Mouse (Mus musculus): ENCODE data around the gene Cacna2d3. TPM values are rescaled to one million over a fixed set of nuclear protein-coding genes. Genes with fewer than 3 reads are reported as not detected.

The Cacna2d3 gene
- polyA plus RNA-seq, 1 experiment from 2014 or later = 0.54 TPM

DNA sequence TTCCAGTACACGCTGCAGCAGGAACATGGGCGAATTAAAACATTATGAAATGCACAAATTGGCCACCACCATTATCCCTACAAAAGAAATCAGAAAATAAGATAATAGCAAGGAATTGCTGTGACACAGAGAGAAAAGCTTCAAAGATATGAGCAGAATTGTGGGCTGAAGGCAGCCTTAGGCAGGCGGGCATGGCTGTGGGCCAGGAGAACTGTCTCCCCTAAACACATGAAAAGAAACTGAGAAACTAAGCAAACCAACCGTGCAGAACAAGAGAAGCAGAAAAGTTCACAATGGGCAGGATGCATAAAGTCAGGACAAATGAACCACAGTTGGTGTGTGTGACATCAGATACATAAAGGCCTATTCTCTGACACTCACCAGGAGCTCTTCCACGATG lies 51.8 kb downstream of the Cacna2d3 start:
- Histone ChIP-seq H3K4me3 (ENCODE audit: low read length) (no peak overlapping the region), H3K36me3 (ENCODE audit: control insufficient read depth, insufficient read depth) (no peaks in the 10 kb centered on the region), H3K4me2 (ENCODE audit: low read depth, low read length) (no peak overlapping the region), H3K27me3 (ENCODE audit: control insufficient read depth, insufficient read depth, low read length) (no peaks in the 10 kb centered on the region), H3K4me1 (ENCODE audit: control insufficient read depth, insufficient read depth, low read length) (no peaks in the 10 kb centered on the region), H3K27ac (ENCODE audit: low read length) (no peak overlapping the region), H3K9ac (ENCODE audit: low read length) (no peak overlapping the region), H3K9me3 (replicated peaks; ENCODE audit: control insufficient read depth, low read length) (no peaks in the 10 kb centered on the region)
- 72% methylated on average over 5 of the region's 5 CpGs for WGBS
- ATAC-seq (replicated peaks; ENCODE audit: extremely low read depth, insufficient read depth, low FRiP score) = no peak

DNA sequence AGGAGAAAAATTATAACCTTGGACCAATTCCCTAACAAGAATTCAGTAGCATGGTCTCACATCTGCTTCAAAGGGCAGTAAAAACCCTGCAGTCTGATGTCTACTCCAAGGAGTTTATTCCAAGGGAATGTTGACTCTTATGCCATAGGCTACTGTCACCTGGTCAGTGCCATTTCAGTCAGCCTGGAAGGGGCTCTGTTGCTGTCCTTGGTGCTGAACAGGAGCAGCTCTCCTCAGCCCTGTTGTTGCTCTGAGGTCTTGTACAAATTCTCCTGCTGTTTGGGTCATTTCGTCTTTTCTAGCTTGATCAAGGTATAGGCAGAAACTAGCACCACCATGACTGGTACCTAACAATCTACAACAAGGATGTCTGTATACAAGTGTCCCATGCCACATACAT lies 64.7 kb downstream of the Cacna2d3 start:
- WGBS = 35% methylated on average over 1 of the region's 1 CpGs
- ATAC-seq (replicated peaks; ENCODE audit: extremely low read depth, insufficient read depth, low FRiP score) = no peak

GRCm38 (mm10) chr14:29650591-29650990 lies 71.1 kb downstream of the Cacna2d3 start:
- H3K9ac ChIP-seq (ENCODE audit: low read length) = no peak overlapping the region
- H3K27ac ChIP-seq (ENCODE audit: low read length) = no peak overlapping the region
- no peak for ATAC-seq (replicated peaks; ENCODE audit: extremely low read depth, insufficient read depth, low FRiP score)
- H3K9me3 ChIP-seq (replicated peaks; ENCODE audit: control insufficient read depth, low read length) = no peaks in the 10 kb centered on the region
- H3K4me1 ChIP-seq (ENCODE audit: control insufficient read depth, insufficient read depth, low read length) = no peaks in the 10 kb centered on the region
- WGBS = 68% methylated on average over 5 of the region's 5 CpGs
- no peaks in the 10 kb centered on the region for H3K36me3 ChIP-seq (ENCODE audit: control insufficient read depth, insufficient read depth)
- no peak overlapping the region for H3K4me3 ChIP-seq (ENCODE audit: low read length)
- H3K4me2 ChIP-seq (ENCODE audit: low read depth, low read length) = no peak overlapping the region
- no peaks in the 10 kb centered on the region for H3K27me3 ChIP-seq (ENCODE audit: control insufficient read depth, insufficient read depth, low read length)

More for the DNA sequence above, 64.7 kb downstream of the Cacna2d3 start:
- Histone ChIP-seq H3K4me2 (ENCODE audit: low read depth, low read length) (no peak overlapping the region), H3K4me1 (ENCODE audit: control insufficient read depth, insufficient read depth, low read length) (no peaks in the 10 kb centered on the region), H3K4me3 (ENCODE audit: low read length) (no peak overlapping the region), H3K36me3 (ENCODE audit: control insufficient read depth, insufficient read depth) (no peaks in the 10 kb centered on the region), H3K9ac (ENCODE audit: low read length) (no peak overlapping the region), H3K27ac (ENCODE audit: low read length) (no peak overlapping the region), H3K9me3 (replicated peaks; ENCODE audit: control insufficient read depth, low read length) (no peaks in the 10 kb centered on the region), H3K27me3 (ENCODE audit: control insufficient read depth, insufficient read depth, low read length) (no peaks in the 10 kb centered on the region)

- Histone ChIP-seq H3K27me3 (ENCODE audit: control insufficient read depth, insufficient read depth, low read length) (no peaks in the 10 kb centered on the region), H3K36me3 (ENCODE audit: control insufficient read depth, insufficient read depth) (no peaks in the 10 kb centered on the region), H3K9ac (ENCODE audit: low read length) (no peak overlapping the region), H3K4me3 (ENCODE audit: low read length) (no peak overlapping the region), H3K27ac (ENCODE audit: low read length) (no peak overlapping the region), H3K4me2 (ENCODE audit: low read depth, low read length) (no peak overlapping the region), H3K4me1 (ENCODE audit: control insufficient read depth, insufficient read depth, low read length) (no peaks in the 10 kb centered on the region), H3K9me3 (replicated peaks; ENCODE audit: control insufficient read depth, low read length) (no peaks in the 10 kb centered on the region)
- no peak for ATAC-seq (replicated peaks; ENCODE audit: extremely low read depth, insufficient read depth, low FRiP score)
- 68% methylated on average over 6 of the region's 6 CpGs for WGBS
These were observed 72.9 kb downstream of the Cacna2d3 start for GRCm38 (mm10) chr14:29648721-29649120.

DNA sequence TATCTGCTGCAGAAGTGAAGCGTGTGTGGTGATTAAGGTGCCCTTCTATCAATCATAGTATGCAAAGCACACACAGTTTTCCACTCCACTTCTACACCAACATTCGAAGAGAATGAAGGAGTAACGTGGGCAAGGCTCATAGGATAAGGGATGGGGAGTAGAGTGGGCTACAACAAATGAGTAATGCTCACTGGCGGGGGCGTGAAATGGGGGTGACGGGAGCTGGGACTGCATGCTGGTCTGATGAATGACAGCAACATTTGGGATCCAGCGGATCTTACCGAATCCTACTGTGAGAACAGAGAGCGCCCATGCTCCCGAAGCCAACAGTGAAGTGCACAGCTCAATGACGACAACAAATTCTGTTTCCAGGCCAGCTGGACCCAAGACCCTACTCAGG lies 76.2 kb downstream of the Cacna2d3 start:
- H3K27ac ChIP-seq (ENCODE audit: low read length) = no peak overlapping the region
- ATAC-seq (replicated peaks; ENCODE audit: extremely low read depth, insufficient read depth, low FRiP score) = no peak
- H3K27me3 ChIP-seq (ENCODE audit: control insufficient read depth, insufficient read depth, low read length) = no peaks in the 10 kb centered on the region
- no peak overlapping the region for H3K4me2 ChIP-seq (ENCODE audit: low read depth, low read length)
- no peak overlapping the region for H3K9ac ChIP-seq (ENCODE audit: low read length)
- 57% methylated on average over 11 of the region's 11 CpGs for WGBS
- no peaks in the 10 kb centered on the region for H3K9me3 ChIP-seq (replicated peaks; ENCODE audit: control insufficient read depth, low read length)
- H3K4me3 ChIP-seq (ENCODE audit: low read length) = no peak overlapping the region
- no peaks in the 10 kb centered on the region for H3K36me3 ChIP-seq (ENCODE audit: control insufficient read depth, insufficient read depth)
- H3K4me1 ChIP-seq (ENCODE audit: control insufficient read depth, insufficient read depth, low read length) = no peaks in the 10 kb centered on the region

DNA sequence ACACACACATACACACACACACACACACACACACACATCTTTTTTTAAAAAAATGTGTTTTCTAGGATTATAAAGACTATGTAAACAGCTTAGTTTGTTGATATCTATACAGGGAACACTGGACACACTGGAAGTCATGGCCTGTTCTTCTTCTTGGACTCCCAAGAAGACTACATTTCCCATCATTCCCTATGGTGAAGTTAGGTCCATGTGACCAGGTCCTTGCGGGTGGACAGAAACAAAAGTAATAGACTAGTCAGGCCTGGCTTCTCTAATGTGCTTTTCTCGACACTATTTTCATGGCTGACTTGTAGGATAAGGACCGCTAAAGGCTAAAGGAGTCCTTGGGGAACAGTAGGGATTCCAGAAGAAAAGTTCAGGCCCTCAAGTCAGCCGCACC lies 78.4 kb downstream of the Cacna2d3 start:
- Histone ChIP-seq H3K27me3 (ENCODE audit: control insufficient read depth, insufficient read depth, low read length) (no peaks in the 10 kb centered on the region), H3K4me1 (ENCODE audit: control insufficient read depth, insufficient read depth, low read length) (no peaks in the 10 kb centered on the region), H3K9me3 (replicated peaks; ENCODE audit: control insufficient read depth, low read length) (no peaks in the 10 kb centered on the region), H3K36me3 (ENCODE audit: control insufficient read depth, insufficient read depth) (no peaks in the 10 kb centered on the region), H3K27ac (ENCODE audit: low read length) (no peak overlapping the region), H3K4me3 (ENCODE audit: low read length) (no peak overlapping the region), H3K4me2 (ENCODE audit: low read depth, low read length) (no peak overlapping the region), H3K9ac (ENCODE audit: low read length) (no peak overlapping the region)
- 67% methylated on average over 4 of the region's 4 CpGs for WGBS
- no peak for ATAC-seq (replicated peaks; ENCODE audit: extremely low read depth, insufficient read depth, low FRiP score)

DNA sequence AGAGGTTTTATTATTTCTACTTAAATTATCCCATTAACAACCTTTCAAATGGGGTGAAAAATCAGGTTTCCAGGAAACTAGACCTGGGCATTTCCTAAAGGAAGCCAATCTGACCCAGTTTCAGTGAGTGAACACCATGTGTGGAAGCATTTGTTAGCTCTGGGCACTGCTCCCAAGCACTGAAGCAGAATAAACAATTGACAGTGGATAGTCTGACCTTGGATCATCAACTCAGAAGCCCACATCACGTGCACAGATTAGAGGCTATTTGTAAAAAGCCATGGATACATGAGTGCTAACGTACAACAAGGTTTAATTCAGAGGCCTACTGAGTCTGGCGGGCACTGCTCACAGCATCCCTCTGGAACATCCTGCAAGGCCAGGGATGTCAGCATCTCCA lies 82.4 kb downstream of the Cacna2d3 start:
- Histone ChIP-seq H3K4me1 (ENCODE audit: control insufficient read depth, insufficient read depth, low read length) (no peaks in the 10 kb centered on the region), H3K36me3 (ENCODE audit: control insufficient read depth, insufficient read depth) (no peaks in the 10 kb centered on the region), H3K9me3 (replicated peaks; ENCODE audit: control insufficient read depth, low read length) (no peaks in the 10 kb centered on the region), H3K4me3 (ENCODE audit: low read length) (no peak overlapping the region), H3K4me2 (ENCODE audit: low read depth, low read length) (no peak overlapping the region), H3K9ac (ENCODE audit: low read length) (no peak overlapping the region), H3K27ac (ENCODE audit: low read length) (no peak overlapping the region), H3K27me3 (ENCODE audit: control insufficient read depth, insufficient read depth, low read length) (no peaks in the 10 kb centered on the region)
- no peak for ATAC-seq (replicated peaks; ENCODE audit: extremely low read depth, insufficient read depth, low FRiP score)
- 74% methylated on average over 3 of the region's 3 CpGs for WGBS

- ATAC-seq (replicated peaks; ENCODE audit: extremely low read depth, insufficient read depth, low FRiP score) = no peak
- H3K4me2 ChIP-seq (ENCODE audit: low read depth, low read length) = no peak overlapping the region
- no peaks in the 10 kb centered on the region for H3K9me3 ChIP-seq (replicated peaks; ENCODE audit: control insufficient read depth, low read length)
- H3K36me3 ChIP-seq (ENCODE audit: control insufficient read depth, insufficient read depth) = no peaks in the 10 kb centered on the region
- no peaks in the 10 kb centered on the region for H3K27me3 ChIP-seq (ENCODE audit: control insufficient read depth, insufficient read depth, low read length)
- no peak overlapping the region for H3K4me3 ChIP-seq (ENCODE audit: low read length)
- 72% methylated on average over 8 of the region's 8 CpGs for WGBS
- no peak overlapping the region for H3K27ac ChIP-seq (ENCODE audit: low read length)
- no peak overlapping the region for H3K9ac ChIP-seq (ENCODE audit: low read length)
- no peaks in the 10 kb centered on the region for H3K4me1 ChIP-seq (ENCODE audit: control insufficient read depth, insufficient read depth, low read length)
These were observed 93.5 kb downstream of the Cacna2d3 start for GRCm38 (mm10) chr14:29628213-29628612.

- H3K9me3 ChIP-seq (replicated peaks; ENCODE audit: control insufficient read depth, low read length) = no peaks in the 10 kb centered on the region
- no peak overlapping the region for H3K9ac ChIP-seq (ENCODE audit: low read length)
- no peaks in the 10 kb centered on the region for H3K4me1 ChIP-seq (ENCODE audit: control insufficient read depth, insufficient read depth, low read length)
- ATAC-seq (replicated peaks; ENCODE audit: extremely low read depth, insufficient read depth, low FRiP score) = no peak
- no peak overlapping the region for H3K27ac ChIP-seq (ENCODE audit: low read length)
- whole genome bisulfite sequencing = 83% methylated on average over 5 of the region's 5 CpGs
- no peak overlapping the region for H3K4me3 ChIP-seq (ENCODE audit: low read length)
- no peak overlapping the region for H3K4me2 ChIP-seq (ENCODE audit: low read depth, low read length)
- no peaks in the 10 kb centered on the region for H3K27me3 ChIP-seq (ENCODE audit: control insufficient read depth, insufficient read depth, low read length)
- H3K36me3 ChIP-seq (ENCODE audit: control insufficient read depth, insufficient read depth) = no peaks in the 10 kb centered on the region
These were observed 109.2 kb downstream of the Cacna2d3 start for GRCm38 (mm10) chr14:29612436-29612835.

- H3K9me3 ChIP-seq (replicated peaks; ENCODE audit: control insufficient read depth, low read length) = no peaks in the 10 kb centered on the region
- no peak overlapping the region for H3K4me3 ChIP-seq (ENCODE audit: low read length)
- H3K27ac ChIP-seq (ENCODE audit: low read length) = no peak overlapping the region
- H3K9ac ChIP-seq (ENCODE audit: low read length) = no peak overlapping the region
- H3K27me3 ChIP-seq (ENCODE audit: control insufficient read depth, insufficient read depth, low read length) = no peaks in the 10 kb centered on the region
- no peaks in the 10 kb centered on the region for H3K36me3 ChIP-seq (ENCODE audit: control insufficient read depth, insufficient read depth)
- 50% methylated on average over 6 of the region's 6 CpGs for WGBS
- no peaks in the 10 kb centered on the region for H3K4me1 ChIP-seq (ENCODE audit: control insufficient read depth, insufficient read depth, low read length)
- no peak overlapping the region for H3K4me2 ChIP-seq (ENCODE audit: low read depth, low read length)
- ATAC-seq (replicated peaks; ENCODE audit: extremely low read depth, insufficient read depth, low FRiP score) = no peak
These were observed 112.9 kb downstream of the Cacna2d3 start for GRCm38 (mm10) chr14:29608761-29609160.
